Mouse (Mus musculus): ENCODE data around the gene Tnxb. TPM values are rescaled to one million over a fixed set of nuclear protein-coding genes. Genes with fewer than 3 reads are reported as not detected.

Gene Tnxb
- total RNA-seq (2023), result 0.09 TPM

DNA sequence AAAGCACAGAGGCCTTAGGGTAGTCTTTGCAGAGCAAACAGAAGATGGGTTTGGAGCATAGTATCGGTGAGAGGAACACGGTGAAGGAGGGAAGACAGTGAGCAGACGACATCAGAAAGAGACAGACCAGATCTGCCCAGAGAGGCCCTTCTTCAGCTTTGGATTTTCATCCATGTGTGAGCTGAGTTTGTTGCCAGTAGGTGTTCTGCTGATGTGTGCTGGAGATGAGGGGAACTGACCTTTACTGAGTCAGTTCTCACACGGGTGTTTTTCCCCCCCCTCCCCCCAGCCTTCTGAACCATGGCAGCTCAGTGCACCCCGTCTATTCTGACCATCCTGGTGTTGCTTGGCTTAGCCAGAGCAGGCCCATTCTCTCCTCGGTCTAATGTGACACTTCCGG is at the start of gene Tnxb:
Gene Tnxb (plus strand): TSS at position 301 of the 400 bp plus-strand sequence.

GRCm38 (mm10) chr17:34627943-34628643 is 42.2 kb upstream of the Tnxb start, which contains the start of gene Ppt2:
TSS of gene Ppt2 (minus strand) at chr17:34628510.

DNA sequence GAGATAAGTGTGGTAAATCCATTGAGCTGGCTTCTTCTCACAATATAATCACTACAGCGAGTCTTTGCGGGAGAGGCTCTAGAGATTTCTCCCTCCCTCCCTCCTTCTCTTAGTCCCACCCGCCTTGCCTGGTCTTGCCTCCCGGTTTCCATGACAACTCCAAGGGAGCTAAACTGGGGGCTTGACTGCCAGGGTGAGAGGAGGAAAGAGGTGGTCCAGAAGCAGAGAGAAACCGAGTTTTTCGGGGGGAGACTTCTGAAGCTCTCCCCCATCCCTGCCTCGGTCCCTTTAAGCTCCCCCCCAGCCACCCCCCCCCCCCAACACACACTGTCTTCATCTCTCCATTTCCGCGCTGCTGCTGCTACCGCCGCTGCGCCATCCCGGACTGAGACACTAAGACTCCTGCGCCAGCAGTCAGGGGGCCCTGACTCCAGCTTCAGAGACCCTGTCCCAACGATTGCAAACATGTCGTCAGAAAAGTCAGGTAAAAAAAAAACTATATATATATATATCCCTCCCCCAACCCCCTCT is 41.0 kb upstream of the Tnxb start, which contains the start of gene Prrt1:
Gene Prrt1 (plus strand): TSS at position 313 of the 531 bp plus-strand sequence.

DNA sequence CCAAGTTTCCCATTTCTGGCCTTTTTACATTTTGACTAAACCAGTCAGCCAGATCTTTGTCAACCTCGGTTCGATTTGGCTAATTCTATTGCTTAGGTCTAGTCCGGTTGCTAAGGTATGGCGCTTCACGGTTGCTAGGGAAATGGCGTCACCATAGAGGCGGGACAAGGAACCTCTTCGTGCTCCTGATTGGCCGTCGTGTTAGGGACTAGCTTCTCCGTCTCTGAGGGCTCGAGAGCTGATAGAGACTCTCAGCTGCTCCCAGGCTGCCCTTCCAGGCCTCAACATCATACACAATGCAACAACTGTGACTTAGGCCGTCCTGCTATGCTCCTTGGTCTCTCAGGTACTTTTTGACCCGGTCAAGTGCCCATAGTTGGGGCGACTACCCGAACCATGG is 25.7 kb upstream of the Tnxb start, which contains the start of gene Fkbpl:
Gene Fkbpl (plus strand): TSS at position 157 of the 400 bp plus-strand sequence.

GRCm38 (mm10) chr17:34646906-34647787 is 23.2 kb upstream of the Tnxb start, which contains the start of gene Atf6b:
TSS of gene Atf6b (plus strand) at chr17:34647146.

GRCm38 (mm10) chr17:34743719-34744118 is 73.4 kb downstream of the Tnxb start, which contains the start of gene C4b:
TSS of gene C4b (minus strand) at chr17:34743882.

Other genes starting within 250 kb of the Tnxb start
- not detected for gene Btnl4, start 193.2 kb upstream of the Tnxb start, total RNA-seq (2023)
- gene Btnl6, start 153.2 kb upstream of the Tnxb start, total RNA-seq (2023), result not detected
- gene Notch4, start 106.3 kb upstream of the Tnxb start, total RNA-seq (2023), result 0.67 TPM
- 188 TPM for gene Gpsm3, start 80.7 kb upstream of the Tnxb start, total RNA-seq (2023)
- gene Pbx2, start 79.3 kb upstream of the Tnxb start, total RNA-seq (2023), result 45.2 TPM
- gene Ager, start 72.7 kb upstream of the Tnxb start, total RNA-seq (2023), result 4.8 TPM
- 29.0 TPM for gene Rnf5, start 66.8 kb upstream of the Tnxb start, total RNA-seq (2023)
- gene Agpat1, start 66.3 kb upstream of the Tnxb start, total RNA-seq (2023), result 54.0 TPM
- gene Egfl8, start 54.6 kb upstream of the Tnxb start, total RNA-seq (2023), result 4.3 TPM
- gene Ppt2, start 42.0 kb upstream of the Tnxb start, total RNA-seq (2023), result 22.5 TPM
- gene Prrt1, start 41.0 kb upstream of the Tnxb start, total RNA-seq (2023), result 15.2 TPM
- 3.1 TPM for gene Fkbpl, start 25.8 kb upstream of the Tnxb start, total RNA-seq (2023)
- 47.8 TPM for gene Atf6b, start 23.4 kb upstream of the Tnxb start, total RNA-seq (2023)
- gene C4b, start 73.3 kb downstream of the Tnxb start, total RNA-seq (2023), result 1.3 TPM
- gene Cyp21a1, start 134.0 kb downstream of the Tnxb start, total RNA-seq (2023), result not detected
- gene Stk19, start 166.4 kb downstream of the Tnxb start, total RNA-seq (2023), result 62.5 TPM
- 76.5 TPM for gene Dxo, start 166.5 kb downstream of the Tnxb start, total RNA-seq (2023)
- gene Skiv2l, start 179.7 kb downstream of the Tnxb start, total RNA-seq (2023), result 106 TPM
- gene Nelfe, start 179.9 kb downstream of the Tnxb start, total RNA-seq (2023), result 31.0 TPM
- gene Cfb, start 192.0 kb downstream of the Tnxb start, total RNA-seq (2023), result 0.61 TPM
- gene Zbtb12, start 208.9 kb downstream of the Tnxb start, total RNA-seq (2023), result 5.4 TPM
- not detected for gene Gm20547, start 211.5 kb downstream of the Tnxb start, total RNA-seq (2023)
- 1.9 TPM for gene C2, start 227.7 kb downstream of the Tnxb start, total RNA-seq (2023)
- 120 TPM for gene Ehmt2, start 227.9 kb downstream of the Tnxb start, total RNA-seq (2023)
- gene Slc44a4, start 243.9 kb downstream of the Tnxb start, total RNA-seq (2023), result not detected